Comparison of ENCODE assay signal across 18 mouse cellular contexts in the genomic region with DNA sequence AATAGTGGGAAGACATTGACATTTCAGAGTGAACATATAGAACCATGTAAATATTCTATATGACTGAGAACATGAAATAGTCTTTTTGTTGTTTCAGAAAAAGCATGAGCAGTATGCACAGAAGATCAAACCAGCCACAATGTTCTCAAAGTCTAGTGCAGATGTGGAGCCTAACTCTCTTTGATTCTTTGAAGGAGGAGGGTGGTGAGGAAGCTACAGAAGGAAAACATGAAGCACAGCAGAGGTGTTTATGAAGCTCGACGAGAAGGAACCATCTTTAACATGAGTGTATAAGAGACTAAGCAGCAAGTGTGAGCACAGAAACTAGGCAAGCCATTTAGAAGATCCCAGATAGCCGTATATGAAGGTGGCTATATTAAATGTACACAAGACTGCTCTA. TPM values are rescaled to one million over a fixed set of nuclear protein-coding genes. Genes with fewer than 3 reads are reported as not detected.
"Had no signal": no experiment of that assay in that cellular context is flagged by ENCODE, and none has a peak within 500 bp of the region (broad histone marks: within the 10 kb centered on the region; RNA-seq: fewer than 3 reads in every experiment).

No protein-coding gene starts in this region.

- H3K4me2 ChIP-seq: liver, embryonic 12.5 days; lung, embryonic 14.5 days; midbrain, embryonic 12.5 days; neural tube, embryonic 12.5 days; stomach, embryonic 15.5 days had no signal

- H3K27ac ChIP-seq: liver, embryonic 12.5 days; liver, embryonic 14.5 days; midbrain, embryonic 10.5 days; midbrain, embryonic 12.5 days; neural tube, embryonic 12.5 days; stomach, embryonic 15.5 days; stomach, postnatal 0 days had no signal

- H3K9ac ChIP-seq: liver, embryonic 12.5 days; liver, embryonic 14.5 days; lung, embryonic 14.5 days; midbrain, embryonic 12.5 days; neural tube, embryonic 12.5 days; stomach, embryonic 15.5 days had no signal

- H3K27me3 ChIP-seq: liver, embryonic 12.5 days; midbrain, embryonic 12.5 days; neural tube, embryonic 12.5 days; stomach, embryonic 15.5 days had no signal

- H3K4me1 ChIP-seq: liver, embryonic 12.5 days; midbrain, embryonic 10.5 days; midbrain, embryonic 12.5 days; neural tube, embryonic 12.5 days; stomach, embryonic 15.5 days had no signal

- DNase-seq: lung, adult 18-20 months; lung, embryonic 14.5 days; lung, postnatal 10 days; lung, postnatal 4 days; midbrain, embryonic 14.5 days; right cerebral cortex, postnatal 14 days; spleen, adult 18-20 months; thymus, postnatal 4 days had no signal

- H3K9me3 ChIP-seq: liver, embryonic 12.5 days; midbrain, embryonic 10.5 days; midbrain, embryonic 12.5 days; neural tube, embryonic 12.5 days; stomach, embryonic 15.5 days had no signal

- H3K36me3 ChIP-seq: liver, embryonic 12.5 days; midbrain, embryonic 10.5 days; midbrain, embryonic 12.5 days; neural tube, embryonic 12.5 days; stomach, embryonic 15.5 days had no signal

- ATAC-seq: liver, embryonic 12.5 days; midbrain, embryonic 16.5 days had no signal

- H3K4me3 ChIP-seq: liver, embryonic 12.5 days; midbrain, embryonic 10.5 days; midbrain, embryonic 12.5 days; myocyte; neural tube, embryonic 12.5 days; stomach, embryonic 15.5 days had no signal

RNA-seq across cellular contexts. Expression of gene Ccdc152, which starts 6.5 kb away (rescaled TPM):
- polyA plus RNA-seq: midbrain, embryonic 10.5 days; midbrain, embryonic 16.5 days; myocyte; neural tube, embryonic 14.5 days had no signal
